Mouse (Mus musculus) lung, postnatal 36 days (tissue): ENCODE measurements around the gene Med16.

Experiments
- DNase-seq: peaks from one replicate; pipeline ENCODE4 v3.0.0; 2022; ENCODE audit warnings: mixed read lengths

Med16 gene

DNA sequence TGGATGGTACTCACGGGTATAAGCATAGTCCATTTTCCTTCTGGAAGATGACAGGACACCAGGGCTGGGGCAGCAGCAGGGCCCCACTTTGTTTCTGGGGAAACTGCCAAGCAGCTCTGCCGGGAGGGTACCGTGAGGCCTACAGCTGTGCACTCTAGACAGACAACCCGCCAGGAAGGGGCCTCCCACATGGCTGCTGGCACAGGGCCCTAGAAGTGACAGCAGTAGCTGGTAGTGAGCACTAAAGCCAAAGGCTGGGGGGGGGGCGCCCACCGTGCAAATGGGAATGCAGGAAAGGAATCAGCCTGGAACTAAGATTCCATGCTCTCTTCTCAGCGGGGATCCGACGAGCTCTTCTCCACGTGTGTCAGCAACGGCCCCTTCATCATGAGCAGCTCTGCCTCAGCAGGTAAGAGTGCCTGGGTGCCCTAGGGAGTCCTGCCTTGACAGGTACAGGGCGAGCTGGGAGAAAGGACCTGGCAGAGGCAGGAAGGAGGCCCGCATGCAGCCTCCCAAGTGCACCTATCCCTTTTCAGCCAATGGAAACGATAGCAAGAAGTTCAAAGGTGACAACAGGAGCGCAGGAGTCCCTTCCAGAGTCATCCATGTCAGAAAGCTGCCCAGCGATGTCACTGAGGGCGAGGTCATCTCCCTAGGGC, 50.2 kb downstream of the Med16 start:
- peak; percentile 67 for DNase-seq

DNA sequence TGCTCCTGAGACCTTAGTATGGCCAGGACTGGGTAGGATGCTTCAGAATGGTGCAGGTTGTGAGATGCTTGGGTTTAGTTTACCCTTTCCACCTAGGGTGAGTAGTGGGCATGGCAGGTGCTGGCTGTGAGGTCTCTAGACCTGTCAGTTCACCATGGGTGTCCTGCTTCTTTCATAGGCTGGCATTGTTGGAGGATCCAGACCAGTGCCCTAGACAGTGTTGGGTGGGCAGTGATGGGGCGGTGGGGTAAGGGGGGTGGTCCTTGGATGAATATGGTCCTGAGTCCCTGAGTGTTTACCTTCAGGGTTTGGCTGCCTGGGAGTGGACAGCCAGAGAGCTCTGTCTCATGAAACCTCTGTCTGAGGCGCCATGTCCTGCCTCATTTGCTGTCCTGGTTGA, 50.8 kb downstream of the Med16 start:
- DNase-seq: no peak

DNA sequence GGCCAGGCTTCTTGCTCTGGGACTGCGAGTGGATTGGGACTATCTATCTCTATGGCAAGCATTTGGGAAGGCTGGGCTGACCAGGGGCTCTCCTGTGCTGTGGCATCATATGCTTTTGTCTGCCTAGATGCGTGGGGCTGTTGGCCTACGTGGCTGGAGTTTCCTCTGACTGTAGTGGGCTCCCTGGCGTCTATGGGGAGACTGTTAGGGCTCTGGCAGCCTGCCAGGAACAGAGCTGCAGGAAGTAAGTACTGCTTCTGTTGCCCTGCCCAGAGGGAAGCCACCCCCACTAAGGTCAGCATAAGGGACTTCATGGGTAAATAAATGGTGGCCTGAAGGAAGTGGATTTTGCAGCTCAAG, 51.3 kb downstream of the Med16 start:
- DNase-seq: peak; percentile 92

DNA sequence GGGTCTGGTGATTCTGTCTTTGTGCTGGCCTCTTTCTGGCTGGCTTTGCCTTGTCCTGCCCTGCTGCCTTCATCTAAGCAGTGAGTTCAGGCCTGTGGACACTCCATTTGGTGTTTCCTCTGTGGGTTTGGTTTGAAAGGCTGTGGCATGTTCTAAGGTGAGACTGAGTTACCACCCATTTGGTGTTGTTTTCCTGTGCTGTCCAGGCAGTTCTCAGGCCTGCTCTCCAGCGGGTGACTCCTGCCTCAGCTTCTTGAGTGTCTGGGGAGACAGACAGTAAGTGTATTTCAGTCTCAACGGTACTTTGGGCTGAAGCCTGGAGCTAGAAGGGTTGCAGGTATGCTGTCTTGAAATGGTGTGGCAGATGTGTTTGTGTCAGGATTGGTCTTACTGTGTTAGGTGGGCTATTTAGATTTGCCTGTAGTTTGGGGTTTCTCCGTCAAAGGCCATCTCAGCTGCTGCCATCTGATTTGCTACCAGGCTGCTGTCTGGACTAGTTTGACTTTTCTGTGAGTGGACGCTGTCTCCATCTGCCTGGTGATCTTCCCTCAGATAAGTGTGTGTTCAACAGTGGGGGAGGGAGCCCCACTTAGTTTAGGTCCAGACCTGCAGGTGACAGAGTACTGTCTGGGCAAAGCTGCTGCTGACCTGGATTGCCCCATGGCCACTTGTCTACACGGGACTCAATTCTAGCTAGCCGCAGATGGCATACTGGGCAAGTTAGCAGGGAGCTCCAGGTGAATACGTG, 51.8 kb downstream of the Med16 start:
- DNase-seq: no peak

- no peak for DNase-seq
Observed at GRCm38 (mm10) chr10:79856280-79856679, 52.4 kb downstream of the Med16 start.

DNA sequence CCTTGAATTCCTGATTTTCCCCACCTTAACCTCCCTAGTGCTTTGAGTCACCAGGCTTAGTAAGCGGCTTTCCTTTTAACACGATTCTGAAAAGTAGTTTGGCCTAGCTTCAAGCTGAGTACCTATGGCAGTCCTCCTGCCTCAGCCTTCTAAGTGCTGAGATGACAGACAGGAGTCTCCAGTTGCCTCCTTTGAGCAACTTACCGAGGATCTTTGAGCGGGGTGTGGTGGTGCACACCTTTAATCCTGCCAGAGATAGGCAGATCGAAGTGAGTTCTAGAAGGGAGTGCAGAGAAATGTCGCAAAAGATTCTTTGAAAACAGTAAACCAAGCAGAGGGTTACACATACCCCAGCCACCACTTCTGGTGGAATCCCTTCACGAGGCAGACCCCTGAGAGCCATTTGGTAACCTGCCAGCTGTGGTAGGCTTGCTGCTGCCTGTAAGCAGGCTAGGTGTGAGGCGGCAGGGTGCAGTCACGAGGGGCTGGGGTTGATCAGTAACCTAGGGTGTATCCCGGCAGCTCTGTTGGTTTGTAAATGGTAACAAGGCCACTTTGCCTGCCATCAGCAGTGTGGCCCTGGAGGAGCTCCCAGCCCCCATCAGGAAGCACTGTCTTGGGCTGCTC, 53.1 kb downstream of the Med16 start:
- DNase-seq: peak; percentile 69

- DNase-seq: peak; percentile 74
Observed at GRCm38 (mm10) chr10:79854801-79855541, 53.8 kb downstream of the Med16 start.

- peak; percentile 100 for DNase-seq
Observed at GRCm38 (mm10) chr10:79853860-79854795, 54.6 kb downstream of the Med16 start, which contains the start of gene Ptbp1. Gene Ptbp1, plus strand, starts transcription at chr10:79854427.

DNA sequence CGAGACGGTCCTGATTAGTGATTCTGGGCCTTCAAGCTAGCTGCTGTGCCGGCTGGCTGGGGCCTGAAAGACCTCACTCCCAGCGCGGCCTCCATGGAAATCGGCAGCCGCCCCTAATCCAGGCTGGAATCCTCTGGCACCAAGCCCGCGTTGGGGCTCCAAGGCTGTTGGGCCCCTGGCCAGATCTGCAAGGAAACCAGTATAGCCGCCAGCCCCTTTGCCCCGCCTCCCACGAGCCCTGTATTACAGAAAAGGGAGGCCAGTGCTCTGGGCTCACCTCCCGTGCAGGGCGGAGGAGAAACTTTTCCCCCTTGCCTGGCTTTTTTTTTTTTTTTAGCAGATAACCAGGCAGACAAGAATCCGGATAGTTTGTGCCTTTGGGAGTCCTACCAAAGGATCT, 55.3 kb downstream of the Med16 start:
- DNase-seq: peak; percentile 97

GRCm38 (mm10) chr10:79852827-79853226, 55.9 kb downstream of the Med16 start:
- DNase-seq: no peak

DNA sequence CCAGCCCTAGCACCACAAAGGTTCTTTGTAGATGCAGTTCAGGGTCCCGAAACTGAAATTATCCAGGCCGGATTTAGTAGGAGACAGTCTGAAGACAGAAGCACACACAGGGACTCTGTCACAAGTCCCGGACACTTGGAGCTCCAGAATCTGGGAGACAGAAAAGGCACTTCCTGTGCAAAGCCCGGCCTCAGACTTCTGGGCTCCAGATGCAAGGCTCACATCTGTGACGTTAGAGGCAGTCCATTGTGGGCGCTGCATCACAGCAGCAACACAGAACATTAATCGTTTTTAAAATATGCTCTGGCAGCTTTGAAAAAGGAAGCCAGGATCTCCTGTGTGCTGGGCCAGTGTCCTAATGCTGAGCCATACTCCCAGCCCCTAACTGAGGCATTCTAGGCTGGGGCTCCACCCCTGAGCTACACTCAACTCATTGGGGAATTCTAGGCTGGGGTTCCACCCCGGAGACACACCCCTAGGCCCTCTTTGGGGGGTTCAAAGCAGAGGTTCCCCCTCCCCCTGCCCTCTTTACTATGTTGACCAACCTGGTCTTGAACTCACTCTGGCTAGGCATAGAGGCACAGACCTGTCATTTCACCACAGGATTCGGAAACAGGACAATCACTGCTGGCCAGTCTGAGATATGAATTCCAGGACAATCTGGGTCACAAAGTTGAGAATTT, 56.5 kb downstream of the Med16 start:
- DNase-seq: peak; percentile 75

DNA sequence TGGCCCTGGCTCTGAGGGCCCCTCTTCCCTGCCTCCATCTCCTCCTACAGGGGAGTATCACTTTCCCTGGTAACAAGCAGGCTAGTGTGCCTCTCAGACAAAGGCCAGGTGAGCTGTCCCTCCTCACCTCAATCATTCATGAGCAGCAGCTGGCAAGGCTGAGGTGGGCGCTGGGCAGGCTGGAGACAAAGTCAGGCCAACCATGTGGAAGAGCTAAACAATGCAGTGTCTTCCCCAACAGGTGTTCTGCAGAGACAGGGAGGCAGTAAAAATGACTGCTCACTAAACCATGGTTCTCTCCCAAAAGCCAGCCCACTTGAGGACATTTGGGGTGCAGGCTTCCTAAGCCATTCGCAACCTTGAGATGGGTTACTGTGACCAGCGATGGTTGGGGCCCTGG, 57.1 kb downstream of the Med16 start:
- DNase-seq: no peak

- DNase-seq: no peak
Observed at GRCm38 (mm10) chr10:79849941-79850628, 58.6 kb downstream of the Med16 start.

GRCm38 (mm10) chr10:79846553-79846952, 62.2 kb downstream of the Med16 start:
- DNase-seq: no peak
